In the genomic region with DNA sequence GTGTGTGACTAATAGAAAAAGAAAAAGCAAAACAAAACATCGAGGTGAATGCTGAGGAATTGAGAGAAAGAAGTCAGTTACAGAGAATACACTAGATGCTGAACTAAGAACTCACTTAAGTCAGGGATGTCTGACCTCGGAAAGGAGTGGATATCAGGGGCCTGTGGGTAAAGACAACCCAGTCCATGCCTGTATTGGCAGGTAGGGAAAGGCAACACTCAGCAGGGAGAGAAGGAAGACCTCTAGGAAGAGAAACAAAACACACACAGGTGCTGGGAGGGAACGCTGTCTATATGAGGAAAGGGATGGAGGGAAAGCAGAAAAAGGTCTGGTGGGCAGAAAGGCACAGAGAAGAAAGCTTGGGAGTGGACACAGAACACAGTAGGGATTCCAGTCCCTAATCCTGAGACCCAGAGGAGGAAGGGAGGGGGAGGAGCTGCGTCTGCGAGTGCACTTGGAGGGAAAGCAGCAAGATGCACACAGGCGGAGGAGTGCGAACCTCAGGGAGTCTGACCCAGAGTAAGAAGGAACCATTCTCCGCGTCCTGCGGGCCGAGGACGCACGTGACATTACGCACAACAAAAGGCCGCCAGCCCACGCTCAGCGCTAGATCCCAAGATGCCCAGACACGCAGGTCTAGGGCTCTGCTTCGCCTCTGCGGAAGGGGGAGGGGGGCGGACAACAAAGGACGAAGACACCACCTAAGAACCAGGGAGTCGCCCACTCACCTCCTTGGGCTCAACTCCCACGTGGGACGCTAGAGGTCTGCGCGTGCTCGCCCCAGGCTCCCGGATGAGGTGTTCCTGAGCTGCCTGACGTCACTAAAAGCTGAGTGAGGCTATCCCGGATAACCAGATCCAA, we compare ENCODE assay signal across 8 mouse cellular contexts. TPM values are rescaled to one million over a fixed set of nuclear protein-coding genes. Genes with fewer than 3 reads are reported as not detected.
DNase-seq lines count a peak whose midpoint lies in the region; ATAC-seq lines count a peak whose summit lies in the region.

Zscan18 (minus strand) TSS at position 770 of the 861 bp plus-strand sequence.

- peaks cover 4% of the 10 kb centered on the region for H3K9me3 ChIP-seq in hindbrain, embryonic 16.5 days (ENCODE audit: control insufficient read depth, low read length)

- peak; percentile 99 for ATAC-seq in hindbrain, embryonic 16.5 days

- peak within 1 kb of the TSS; percentile 56 for H3K4me3 ChIP-seq in hindbrain, embryonic 16.5 days (ENCODE audit: low read length)

- peak within 1 kb of the TSS; percentile 96 for H3K4me2 ChIP-seq in hindbrain, embryonic 16.5 days (ENCODE audit: low read length)

- peaks cover 16% of the 10 kb centered on the region for H3K36me3 ChIP-seq in hindbrain, embryonic 16.5 days (ENCODE audit: control insufficient read depth, insufficient read depth, low read length)

- peak within 1 kb of the TSS; percentile 88 for H3K27ac ChIP-seq in hindbrain, embryonic 16.5 days (ENCODE audit: low read depth, low read length)

- peak; percentile 94 for DNase-seq in ZHBTc4 (ENCODE audit: low read depth, low spot score)
- DNase-seq in cerebellum, postnatal 36 days: peak; percentile 81 to 84
- DNase-seq in gastrocnemius, postnatal 10 days: peak; percentile 38
- DNase-seq in left cerebral cortex, adult 11 months (ENCODE audit: low spot score): peak; percentile 82
- peak; percentile 56 for DNase-seq in lung, postnatal 14 days
- peak; percentile 85 for DNase-seq in retina, adult 2 months (ENCODE audit: low read depth, low spot score)
- DNase-seq in thymus, postnatal 14 days: peak; percentile 75

- peak within 1 kb of the TSS; percentile 77 for H3K9ac ChIP-seq in hindbrain, embryonic 16.5 days (ENCODE audit: low read depth, low read length)

- 4% methylated on average over 31 of the region's 31 CpGs for WGBS in hindbrain, embryonic 16.5 days

- H3K27me3 ChIP-seq in hindbrain, embryonic 16.5 days (replicated peaks; ENCODE audit: control insufficient read depth, insufficient read depth, low read length): no peaks in the 10 kb centered on the region

- H3K4me1 ChIP-seq in hindbrain, embryonic 16.5 days (ENCODE audit: control insufficient read depth, insufficient read depth, low read depth, low read length): no peaks in the 10 kb centered on the region; the same call in 1 of the 2 replicates

RNA-seq across cellular contexts. Expression of gene Zscan18, which starts in this region (rescaled TPM):
- total RNA-seq in gastrocnemius, postnatal 10 days (2021): 1 to 10 TPM; 3.6 to 4.9 TPM
- polyA plus RNA-seq in hindbrain, embryonic 16.5 days (2015; fragmentation: Nextera tagmentation; extraction: Ambion mirVana): 35.3 and 36.2 TPM in 2 replicates

Comparison
In these comparisons a context has a peak if more than half of its experiments do, and no peak if none do; other contexts are left out.
1. Peak in every context shown above with its lines: DNase-seq, ATAC-seq, H3K4me3 ChIP-seq and H3K27ac ChIP-seq.
2. DNase-seq: peak in every context shown above with its lines; median percentile 94 in ZHBTc4; 85 in retina, adult 2 months; 82 in cerebellum, postnatal 36 days; 82 in left cerebral cortex, adult 11 months; 75 in thymus, postnatal 14 days; 56 in lung, postnatal 14 days; 38 in gastrocnemius, postnatal 10 days.